Mouse (Mus musculus) right cerebral cortex, adult 18-20 months (tissue): ENCODE measurements around the gene Hscb.
A peak's percentile ranks its signal among the peaks of the same experiment; 100 is the strongest.

Experiments
- DNase-seq: peaks from one replicate; pipeline ENCODE4 v3.0.0; 2022; ENCODE audit warnings: mixed read lengths

The Hscb gene

DNA sequence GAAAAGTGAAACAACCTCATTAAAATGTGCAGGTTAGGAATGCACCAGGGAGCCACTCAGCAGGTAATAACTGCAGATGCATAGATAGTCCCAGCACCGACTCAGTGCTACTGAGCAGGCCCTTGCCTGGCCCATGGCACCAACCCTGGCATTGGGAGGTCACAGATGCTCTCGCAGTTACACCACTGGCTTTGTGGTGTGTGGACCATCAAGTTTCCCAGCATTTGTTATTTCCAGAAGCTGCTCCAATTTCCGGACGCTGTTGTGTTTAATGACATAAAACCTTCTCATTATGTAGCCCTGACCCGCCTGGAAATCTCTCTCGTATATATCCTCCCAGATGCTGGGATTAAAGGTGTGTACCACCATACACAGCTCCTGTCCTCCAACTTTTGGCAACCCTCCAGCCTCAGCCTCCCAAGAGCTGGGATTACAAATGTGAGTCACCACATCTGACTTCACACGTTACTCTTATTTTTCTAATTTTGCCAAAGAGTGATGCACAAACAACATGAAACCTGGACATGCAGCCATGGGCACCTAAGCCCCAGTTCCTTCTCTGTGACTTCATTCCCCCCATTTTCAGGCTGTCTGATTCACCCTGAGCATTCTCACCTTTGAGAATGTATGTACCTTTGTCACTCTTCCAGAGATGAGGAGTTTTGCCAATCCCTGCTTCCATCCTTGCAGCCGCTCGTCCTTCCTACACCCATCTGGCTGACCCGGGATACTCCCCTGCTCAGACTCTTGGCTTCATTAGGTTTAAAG lies 58.6 kb downstream of the Hscb start:
- DNase-seq = no peak

DNA sequence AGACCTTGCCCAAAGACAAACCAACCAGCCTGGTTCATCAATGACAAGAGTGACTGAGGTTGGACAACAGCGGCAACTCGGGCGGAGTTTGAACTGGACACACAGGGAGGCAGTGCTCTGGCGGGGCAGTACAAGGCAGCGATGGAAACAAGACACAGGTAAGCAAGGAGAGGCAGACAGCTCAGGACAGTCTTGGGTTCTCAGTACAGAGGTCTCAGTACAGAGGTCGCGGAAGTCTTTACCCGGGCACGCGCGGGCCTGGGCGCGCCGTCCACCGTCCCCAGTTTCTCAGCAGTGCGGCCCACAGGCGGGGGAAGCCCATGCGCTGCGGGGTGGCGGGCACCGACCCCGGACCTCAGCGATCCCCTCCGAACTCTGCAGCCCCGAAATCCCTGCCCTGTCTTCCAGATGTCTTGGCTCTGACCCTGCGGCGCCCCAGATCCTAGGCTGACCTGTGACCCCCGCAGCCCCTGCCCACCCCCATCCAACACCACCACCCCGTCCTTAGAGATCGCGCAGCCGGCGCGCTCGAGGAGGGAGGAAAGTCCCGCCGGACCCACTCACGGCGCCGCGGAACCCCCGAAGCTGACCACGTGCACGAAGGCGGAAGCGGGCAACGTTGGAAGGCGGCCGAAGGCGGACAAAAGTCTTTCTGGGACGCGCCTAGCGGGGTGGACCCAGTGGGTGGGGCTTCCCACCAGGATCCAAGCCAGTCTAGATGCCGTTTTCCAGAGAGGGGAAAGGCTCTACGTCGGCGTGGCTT lies 59.4 kb downstream of the Hscb start, which contains the start of gene Pus1:
Gene Pus1 (minus strand): TSS at position 662 of the 763 bp plus-strand sequence.
- peak; percentile 95 for DNase-seq

GRCm38 (mm10) chr5:110779276-110779997 lies 60.1 kb downstream of the Hscb start:
- DNase-seq = no peak
